Mouse (Mus musculus): ENCODE results near the gene Crk. TPM values are rescaled to one million over a fixed set of nuclear protein-coding genes. Genes with fewer than 3 reads are reported as not detected.

The Crk gene
- polyA plus RNA-seq, 1 experiment from 2014 or later = 106 TPM

- no peak for ATAC-seq
- no peak overlapping the region for H3K4me2 ChIP-seq (ENCODE audit: low read length)
- H3K27me3 ChIP-seq (replicated peaks; ENCODE audit: control insufficient read depth, insufficient read depth, low read length) = no peaks in the 10 kb centered on the region; the same call in 1 of the 2 replicates
- peaks cover 3% of the 10 kb centered on the region; the same call in 1 of the 2 replicates for H3K4me1 ChIP-seq (ENCODE audit: control insufficient read depth, insufficient read depth, low read depth, low read length)
- H3K9ac ChIP-seq (ENCODE audit: low read depth, low read length) = no peak overlapping the region
- no peak overlapping the region for H3K4me3 ChIP-seq (ENCODE audit: low read length)
- H3K36me3 ChIP-seq (ENCODE audit: control insufficient read depth, insufficient read depth, low read length) = peaks cover 13% of the 10 kb centered on the region
- no peak overlapping the region for H3K27ac ChIP-seq (ENCODE audit: low read depth, low read length)
- no peaks in the 10 kb centered on the region for H3K9me3 ChIP-seq (ENCODE audit: control insufficient read depth, low read length)
- WGBS = 91% methylated on average over 21 of the region's 21 CpGs
Observed at GRCm38 (mm10) chr11:75660941-75661800, 17.9 kb upstream of the Crk start.

DNA sequence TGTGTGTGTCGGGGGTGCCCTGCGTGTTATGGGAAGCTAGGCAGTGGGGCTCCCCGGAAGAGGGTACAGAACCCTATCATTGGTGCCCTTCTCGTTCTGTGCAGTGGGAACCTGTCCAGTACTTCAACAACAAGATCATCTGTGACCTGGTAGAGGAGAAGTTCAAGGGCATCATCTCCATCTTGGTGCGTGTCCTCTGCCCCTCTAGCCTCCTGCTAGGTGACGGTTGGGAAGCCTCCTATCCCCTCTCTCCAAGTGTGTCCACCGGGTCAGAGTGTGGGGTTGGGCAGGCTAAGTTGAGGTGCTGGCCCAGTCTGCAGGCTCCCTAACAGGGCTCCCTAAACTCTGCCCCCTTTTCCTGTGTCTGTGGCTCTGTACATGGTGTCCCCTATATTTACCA, 16.9 kb upstream of the Crk start:
- Histone ChIP-seq H3K4me2 (ENCODE audit: low read length) (no peak overlapping the region), H3K9me3 (ENCODE audit: control insufficient read depth, low read length) (no peaks in the 10 kb centered on the region), H3K27ac (ENCODE audit: low read depth, low read length) (no peak overlapping the region), H3K4me1 (ENCODE audit: control insufficient read depth, insufficient read depth, low read depth, low read length) (no peaks in the 10 kb centered on the region), H3K4me3 (ENCODE audit: low read length) (no peak overlapping the region), H3K9ac (ENCODE audit: low read depth, low read length) (no peak overlapping the region), H3K27me3 (replicated peaks; ENCODE audit: control insufficient read depth, insufficient read depth, low read length) (no peaks in the 10 kb centered on the region; the same call in 1 of the 2 replicates), H3K36me3 (ENCODE audit: control insufficient read depth, insufficient read depth, low read length) (peaks cover 13% of the 10 kb centered on the region)
- ATAC-seq = no peak
- WGBS = 89% methylated on average over 7 of the region's 7 CpGs

- no peak for ATAC-seq
- Histone ChIP-seq H3K4me2 (ENCODE audit: low read length) (no peak overlapping the region), H3K27me3 (replicated peaks; ENCODE audit: control insufficient read depth, insufficient read depth, low read length) (no peaks in the 10 kb centered on the region), H3K36me3 (ENCODE audit: control insufficient read depth, insufficient read depth, low read length) (peaks cover 20% of the 10 kb centered on the region), H3K4me1 (ENCODE audit: control insufficient read depth, insufficient read depth, low read depth, low read length) (no peaks in the 10 kb centered on the region), H3K9me3 (ENCODE audit: control insufficient read depth, low read length) (no peaks in the 10 kb centered on the region), H3K4me3 (ENCODE audit: low read length) (no peak overlapping the region), H3K9ac (ENCODE audit: low read depth, low read length) (no peak overlapping the region), H3K27ac (ENCODE audit: low read depth, low read length) (no peak overlapping the region)
- 98% methylated on average over 6 of the region's 6 CpGs for WGBS
Observed at GRCm38 (mm10) chr11:75666296-75666695, 12.8 kb upstream of the Crk start.

DNA sequence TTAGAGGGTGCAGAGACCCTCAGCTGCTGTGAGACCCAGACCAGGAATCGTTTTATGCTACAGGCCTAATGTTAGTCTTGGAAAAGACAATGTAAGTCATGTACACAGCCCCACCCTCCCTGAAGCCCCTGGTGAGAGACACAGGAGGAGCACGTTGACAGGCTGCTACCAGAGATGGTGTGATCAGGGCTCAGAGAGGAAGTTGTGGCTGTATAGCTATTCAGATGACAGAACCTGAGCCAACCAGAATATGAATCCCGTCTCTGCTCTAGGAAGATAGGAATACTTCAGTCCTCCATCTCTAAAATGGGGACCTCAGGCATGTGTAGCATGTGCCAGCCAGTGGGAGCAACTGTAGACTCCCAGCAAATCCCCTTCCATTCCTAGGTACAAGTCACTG, 10.4 kb upstream of the Crk start:
- ATAC-seq = no peak
- Histone ChIP-seq H3K4me2 (ENCODE audit: low read length) (no peak overlapping the region), H3K4me1 (ENCODE audit: control insufficient read depth, insufficient read depth, low read depth, low read length) (no peaks in the 10 kb centered on the region), H3K9ac (ENCODE audit: low read depth, low read length) (no peak overlapping the region), H3K4me3 (ENCODE audit: low read length) (no peak overlapping the region), H3K9me3 (ENCODE audit: control insufficient read depth, low read length) (no peaks in the 10 kb centered on the region), H3K27ac (ENCODE audit: low read depth, low read length) (no peak overlapping the region), H3K27me3 (replicated peaks; ENCODE audit: control insufficient read depth, insufficient read depth, low read length) (no peaks in the 10 kb centered on the region), H3K36me3 (ENCODE audit: control insufficient read depth, insufficient read depth, low read length) (peaks cover 16% of the 10 kb centered on the region; the same call in 1 of the 2 replicates)
- 86% methylated on average over 3 of the region's 3 CpGs for WGBS

GRCm38 (mm10) chr11:75669176-75669852, 9.7 kb upstream of the Crk start:
- H3K9ac ChIP-seq (ENCODE audit: low read depth, low read length) = no peak overlapping the region
- no peaks in the 10 kb centered on the region for H3K27me3 ChIP-seq (replicated peaks; ENCODE audit: control insufficient read depth, insufficient read depth, low read length)
- H3K4me2 ChIP-seq (ENCODE audit: low read length) = no peak overlapping the region
- WGBS = 85% methylated on average over 11 of the region's 11 CpGs
- ATAC-seq = no peak
- H3K27ac ChIP-seq (ENCODE audit: low read depth, low read length) = no peak overlapping the region
- no peaks in the 10 kb centered on the region for H3K9me3 ChIP-seq (ENCODE audit: control insufficient read depth, low read length)
- no peak overlapping the region for H3K4me3 ChIP-seq (ENCODE audit: low read length)
- H3K36me3 ChIP-seq (ENCODE audit: control insufficient read depth, insufficient read depth, low read length) = peaks cover 16% of the 10 kb centered on the region; the same call in 1 of the 2 replicates
- no peaks in the 10 kb centered on the region for H3K4me1 ChIP-seq (ENCODE audit: control insufficient read depth, insufficient read depth, low read depth, low read length)

DNA sequence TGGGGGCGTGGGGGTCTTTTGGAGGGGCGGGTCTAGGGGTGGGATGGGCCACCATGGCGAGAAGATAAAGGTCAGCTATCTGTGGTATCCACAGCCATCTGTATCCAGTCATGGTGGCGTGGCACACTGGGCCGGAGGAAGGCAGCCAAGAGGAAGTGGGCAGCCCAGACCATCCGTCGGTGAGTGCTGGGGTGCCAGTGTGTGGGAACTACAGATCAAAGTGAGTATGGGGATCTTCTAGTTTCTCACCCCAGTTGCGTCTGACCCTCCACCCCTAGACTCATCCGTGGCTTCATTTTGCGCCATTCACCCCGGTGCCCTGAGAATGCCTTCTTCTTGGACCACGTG, 9.2 kb upstream of the Crk start:
- 88% methylated on average over 12 of the region's 12 CpGs for WGBS
- ATAC-seq = no peak
- no peak overlapping the region for H3K27ac ChIP-seq (ENCODE audit: low read depth, low read length)

DNA sequence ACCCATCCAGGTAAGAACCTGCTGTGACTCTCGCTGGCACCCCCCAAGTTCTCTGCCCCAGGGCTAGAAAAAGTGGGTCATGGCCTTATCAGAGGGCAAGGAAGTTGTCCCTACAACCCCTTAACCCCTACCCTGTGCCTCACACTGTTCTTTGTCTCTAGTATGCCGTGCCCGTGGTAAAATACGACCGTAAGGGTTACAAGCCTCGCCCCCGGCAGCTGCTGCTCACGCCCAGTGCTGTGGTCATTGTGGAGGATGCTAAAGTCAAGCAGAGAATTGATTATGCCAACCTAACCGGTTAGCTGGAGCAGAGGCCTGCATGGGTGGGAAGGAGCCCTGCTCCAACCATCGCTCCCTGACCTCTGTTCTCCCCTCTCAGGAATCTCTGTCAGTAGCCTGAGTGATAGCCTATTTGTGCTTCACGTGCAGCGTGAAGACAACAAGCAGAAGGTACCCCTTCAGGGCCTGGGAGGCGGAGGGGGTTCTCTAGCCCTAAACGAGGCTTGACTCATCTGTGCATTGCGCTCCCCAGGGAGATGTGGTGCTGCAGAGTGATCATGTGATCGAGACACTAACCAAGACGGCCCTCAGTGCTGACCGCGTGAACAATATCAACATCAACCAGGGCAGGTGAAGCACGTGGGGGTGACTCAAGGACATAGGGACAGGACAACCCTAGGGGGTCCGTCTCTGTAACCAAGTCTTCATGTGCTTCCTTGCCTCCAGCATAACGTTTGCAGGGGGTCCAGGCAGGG, 7.5 kb upstream of the Crk start:
- H3K4me2 ChIP-seq (ENCODE audit: low read length) = no peak overlapping the region
- H3K27me3 ChIP-seq (replicated peaks; ENCODE audit: control insufficient read depth, insufficient read depth, low read length) = no peaks in the 10 kb centered on the region
- H3K4me3 ChIP-seq (ENCODE audit: low read length) = no peak overlapping the region
- no peak overlapping the region for H3K9ac ChIP-seq (ENCODE audit: low read depth, low read length)
- H3K9me3 ChIP-seq (ENCODE audit: control insufficient read depth, low read length) = no peaks in the 10 kb centered on the region
- no peak for ATAC-seq
- H3K27ac ChIP-seq (ENCODE audit: low read depth, low read length) = no peak overlapping the region
- 81% methylated on average over 22 of the region's 22 CpGs for WGBS
- H3K4me1 ChIP-seq (ENCODE audit: control insufficient read depth, insufficient read depth, low read depth, low read length) = no peaks in the 10 kb centered on the region
- peaks cover 16% of the 10 kb centered on the region; the same call in 1 of the 2 replicates for H3K36me3 ChIP-seq (ENCODE audit: control insufficient read depth, insufficient read depth, low read length)

More for the DNA sequence above, 9.2 kb upstream of the Crk start:
- H3K4me3 ChIP-seq (ENCODE audit: low read length) = no peak overlapping the region
- no peak overlapping the region for H3K9ac ChIP-seq (ENCODE audit: low read depth, low read length)
- no peaks in the 10 kb centered on the region for H3K4me1 ChIP-seq (ENCODE audit: control insufficient read depth, insufficient read depth, low read depth, low read length)
- no peaks in the 10 kb centered on the region for H3K9me3 ChIP-seq (ENCODE audit: control insufficient read depth, low read length)
- H3K36me3 ChIP-seq (ENCODE audit: control insufficient read depth, insufficient read depth, low read length) = peaks cover 16% of the 10 kb centered on the region; the same call in 1 of the 2 replicates
- H3K4me2 ChIP-seq (ENCODE audit: low read length) = no peak overlapping the region
- no peaks in the 10 kb centered on the region for H3K27me3 ChIP-seq (replicated peaks; ENCODE audit: control insufficient read depth, insufficient read depth, low read length)

GRCm38 (mm10) chr11:75673411-75673810, 5.6 kb upstream of the Crk start:
- no peak overlapping the region for H3K9ac ChIP-seq (ENCODE audit: low read depth, low read length)
- H3K4me2 ChIP-seq (ENCODE audit: low read length) = no peak overlapping the region
- H3K4me1 ChIP-seq (ENCODE audit: control insufficient read depth, insufficient read depth, low read depth, low read length) = no peaks in the 10 kb centered on the region
- ATAC-seq = no peak
- H3K27ac ChIP-seq (ENCODE audit: low read depth, low read length) = no peak overlapping the region
- WGBS = 91% methylated on average over 5 of the region's 5 CpGs
- H3K9me3 ChIP-seq (ENCODE audit: control insufficient read depth, low read length) = no peaks in the 10 kb centered on the region
- peaks cover 13% of the 10 kb centered on the region; the same call in 1 of the 2 replicates for H3K36me3 ChIP-seq (ENCODE audit: control insufficient read depth, insufficient read depth, low read length)
- no peak overlapping the region for H3K4me3 ChIP-seq (ENCODE audit: low read length)
- H3K27me3 ChIP-seq (replicated peaks; ENCODE audit: control insufficient read depth, insufficient read depth, low read length) = no peaks in the 10 kb centered on the region

GRCm38 (mm10) chr11:75674875-75675274, 4.2 kb upstream of the Crk start:
- Histone ChIP-seq H3K27ac (ENCODE audit: low read depth, low read length) (no peak overlapping the region), H3K36me3 (ENCODE audit: control insufficient read depth, insufficient read depth, low read length) (peaks cover 6% of the 10 kb centered on the region; the same call in 1 of the 2 replicates)
- WGBS = 87% methylated on average over 3 of the region's 3 CpGs

More at GRCm38 (mm10) chr11:75674875-75675274, 4.2 kb upstream of the Crk start:
- Histone ChIP-seq H3K4me1 (ENCODE audit: control insufficient read depth, insufficient read depth, low read depth, low read length) (peaks cover 2% of the 10 kb centered on the region; the same call in 1 of the 2 replicates), H3K9me3 (ENCODE audit: control insufficient read depth, low read length) (no peaks in the 10 kb centered on the region), H3K9ac (ENCODE audit: low read depth, low read length) (no peak overlapping the region), H3K4me2 (ENCODE audit: low read length) (no peak overlapping the region), H3K4me3 (ENCODE audit: low read length) (no peak overlapping the region), H3K27me3 (replicated peaks; ENCODE audit: control insufficient read depth, insufficient read depth, low read length) (no peaks in the 10 kb centered on the region)
- ATAC-seq = no peak
